Mouse (Mus musculus) kidney, adult 2 months (tissue): ENCODE results near the gene Mgat4a. TPM values are rescaled to one million over a fixed set of nuclear protein-coding genes. Genes with fewer than 3 reads are reported as not detected.
A peak's percentile ranks its signal among the peaks of the same experiment; 100 is the strongest.

Source experiments
- DNase-seq: peaks from one replicate; pipeline ENCODE4 v3.0.0; 2021
- H3K27ac ChIP-seq: fragments of 200-500 bp; 2 replicates; pipeline ENCODE4 v1.5.1; 2012; ENCODE audit warnings: low read depth, low read length, control low read depth, inconsistent platforms; ENCODE audit not compliant: insufficient read depth
- H3K27me3 ChIP-seq: fragments of 200-500 bp; replicated peaks from 2 replicates; pipeline ENCODE4 v1.6.1; 2012; ENCODE audit warnings: mild to moderate bottlenecking, moderate library complexity, low read length, inconsistent platforms; ENCODE audit not compliant: control insufficient read depth, insufficient read depth
- H3K36me3 ChIP-seq: fragments of 200-500 bp; 2 replicates; pipeline ENCODE4 v1.6.1; 2012; ENCODE audit warnings: mild to moderate bottlenecking, moderate library complexity, low read length, inconsistent platforms; ENCODE audit not compliant: control insufficient read depth, insufficient read depth
- H3K4me1 ChIP-seq: fragments of 200-500 bp; 2 replicates; pipeline ENCODE4 v1.6.1; 2011; ENCODE audit warnings: low read length; ENCODE audit not compliant: control insufficient read depth, insufficient read depth
- H3K4me3 ChIP-seq: fragments of 200-500 bp; 2 replicates; pipeline ENCODE4 v1.5.1; 2011; ENCODE audit warnings: mild to moderate bottlenecking, low read depth, low read length, control low read depth; ENCODE audit not compliant: insufficient read depth
- CTCF ChIP-seq: fragments of 200-500 bp; conservative IDR thresholded peaks from 2 replicates; pipeline ENCODE4 v1.5.1; 2011; ENCODE audit warnings: low read depth, mild to moderate bottlenecking, control low read depth, low read length, moderate library complexity, mixed read lengths; ENCODE audit not compliant: insufficient read depth, insufficient read length
- POLR2A ChIP-seq: fragments of 200-500 bp; IDR thresholded peaks from one replicate; pipeline ENCODE4 v1.6.1; 2011; ENCODE audit warnings: low read depth, low read length, control low read depth
- WGBS: fragments of 180-500 bp; shearing (Covaris S2); methylation state at CpG from one replicate; pipeline ENCODE4 v1.1.7; 2018; 5-methylcytosine and 5-hydroxymethylcytosine counted together
- polyA plus RNA-seq: library from polyadenylated mRNA; depleted of rRNA; stranded (reverse); fragments of >200 nt; gene quantifications from 2 replicates; pipeline ENCODE4 v1.2.3, GENCODE M21; 2012

The Mgat4a gene
- polyA plus RNA-seq, 1 experiment = 12.8 TPM

DNA sequence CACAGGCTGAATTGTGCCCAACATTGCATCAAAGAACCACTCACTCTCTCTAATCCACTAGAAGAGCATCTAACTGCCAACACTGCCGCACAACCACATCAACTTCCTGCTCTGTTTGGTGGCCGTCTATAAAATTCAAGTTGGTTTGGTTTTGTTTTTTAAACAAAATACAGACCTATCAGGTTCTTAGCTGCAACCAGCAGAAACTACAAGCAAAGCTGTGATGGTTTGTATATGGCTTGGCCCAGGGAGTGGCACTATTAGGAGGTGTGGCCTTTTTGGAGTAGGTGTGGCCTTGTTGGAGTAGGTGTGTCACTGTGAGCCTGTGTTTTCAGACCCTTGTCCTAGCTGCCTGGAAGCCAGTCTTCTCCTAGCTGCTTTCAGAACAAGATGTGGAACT, 59.5 kb downstream of the Mgat4a start:
- no peaks in the 10 kb centered on the region for H3K4me1 ChIP-seq
- H3K27me3 ChIP-seq = no peaks in the 10 kb centered on the region
- H3K4me3 ChIP-seq = no peak overlapping the region
- DNase-seq = no peak
- no peak overlapping the region for H3K27ac ChIP-seq
- TF ChIP-seq POLR2A (no peak), CTCF (no peak)
- H3K36me3 ChIP-seq = no peaks in the 10 kb centered on the region
- 93% methylated on average over 2 of the region's 2 CpGs for WGBS

DNA sequence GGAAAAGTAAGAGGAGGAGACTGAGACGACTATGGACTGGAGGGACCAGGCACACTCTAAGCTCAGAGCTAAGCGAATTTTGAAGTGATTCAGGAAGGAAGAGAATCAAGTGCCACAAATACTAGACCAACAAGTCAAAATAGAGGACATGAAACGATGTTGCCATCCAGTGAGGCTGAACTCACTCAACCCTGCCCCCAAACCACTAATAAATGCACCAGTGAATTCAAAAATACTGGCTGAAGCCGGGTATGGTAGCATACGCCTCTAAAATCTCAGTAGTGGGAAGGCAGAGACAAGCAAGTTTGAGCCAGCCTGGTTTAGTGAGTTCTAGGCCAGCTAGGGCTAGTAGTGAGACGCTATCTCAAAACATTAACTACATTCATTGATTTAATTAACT, 60.1 kb downstream of the Mgat4a start:
- Histone ChIP-seq H3K27ac (no peak overlapping the region), H3K4me3 (no peak overlapping the region), H3K4me1 (no peaks in the 10 kb centered on the region), H3K27me3 (no peaks in the 10 kb centered on the region), H3K36me3 (no peaks in the 10 kb centered on the region)
- WGBS = 71% methylated on average over 6 of the region's 6 CpGs
- no peak for TF ChIP-seq POLR2A
- TF ChIP-seq CTCF = no peak
- no peak for DNase-seq

GRCm38 (mm10) chr1:37479759-37480158, 61.1 kb downstream of the Mgat4a start:
- H3K27ac ChIP-seq = no peak overlapping the region
- H3K4me1 ChIP-seq = no peaks in the 10 kb centered on the region
- 85% methylated on average over 8 of the region's 8 CpGs for WGBS
- no peak for TF ChIP-seq POLR2A
- TF ChIP-seq CTCF = no peak
- no peak for DNase-seq
- no peaks in the 10 kb centered on the region for H3K27me3 ChIP-seq
- no peak overlapping the region for H3K4me3 ChIP-seq
- H3K36me3 ChIP-seq = no peaks in the 10 kb centered on the region

DNA sequence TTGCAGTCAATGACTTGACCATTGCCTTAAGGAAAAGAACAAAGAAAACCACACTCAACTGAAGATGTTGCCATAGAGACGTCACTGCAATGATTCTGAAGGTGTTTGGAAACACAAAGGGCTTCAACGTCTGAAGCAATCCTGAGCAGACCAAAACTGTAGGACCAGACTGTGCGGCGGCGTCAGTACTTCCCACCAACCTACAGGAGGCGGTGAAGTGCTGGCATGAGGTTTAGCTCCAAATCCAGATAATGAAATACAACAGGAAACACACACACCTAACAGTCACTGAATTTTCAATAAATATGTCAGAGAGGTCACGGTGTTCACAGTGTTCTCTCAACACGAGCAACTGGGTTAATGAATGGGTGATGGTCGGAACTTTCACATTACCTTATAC, 61.7 kb downstream of the Mgat4a start:
- 78% methylated on average over 9 of the region's 9 CpGs for WGBS
- no peak for DNase-seq
- Histone ChIP-seq H3K36me3 (no peaks in the 10 kb centered on the region), H3K4me3 (no peak overlapping the region), H3K27ac (no peak overlapping the region), H3K4me1 (no peaks in the 10 kb centered on the region), H3K27me3 (no peaks in the 10 kb centered on the region)
- TF ChIP-seq CTCF (peak; percentile 44; the same call in 1 of the 2 replicates), POLR2A (no peak)

DNA sequence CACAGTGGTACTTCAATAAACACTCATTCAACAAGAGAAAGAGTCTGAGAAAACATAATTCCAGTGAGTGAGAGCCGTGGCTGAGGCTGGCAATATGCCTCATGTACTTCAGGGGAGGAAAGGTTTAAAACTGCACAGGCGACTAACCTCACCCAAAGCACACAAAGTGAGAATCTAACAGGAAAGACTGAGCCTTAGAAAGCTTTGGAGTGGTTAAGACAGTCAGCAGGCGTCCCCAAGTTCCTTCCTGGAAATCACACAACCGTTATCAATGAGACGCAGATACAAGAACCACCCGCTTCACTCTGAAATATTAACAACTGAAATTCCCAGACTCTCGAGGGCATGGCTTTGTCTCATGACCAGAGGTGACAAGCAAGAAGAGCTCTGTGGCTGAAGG, 62.4 kb downstream of the Mgat4a start:
- H3K27me3 ChIP-seq = no peaks in the 10 kb centered on the region
- H3K4me3 ChIP-seq = no peak overlapping the region
- no peak for DNase-seq
- 61% methylated on average over 7 of the region's 7 CpGs for WGBS
- no peaks in the 10 kb centered on the region for H3K36me3 ChIP-seq
- H3K27ac ChIP-seq = no peak overlapping the region
- no peaks in the 10 kb centered on the region for H3K4me1 ChIP-seq
- TF ChIP-seq POLR2A (no peak), CTCF (no peak)

DNA sequence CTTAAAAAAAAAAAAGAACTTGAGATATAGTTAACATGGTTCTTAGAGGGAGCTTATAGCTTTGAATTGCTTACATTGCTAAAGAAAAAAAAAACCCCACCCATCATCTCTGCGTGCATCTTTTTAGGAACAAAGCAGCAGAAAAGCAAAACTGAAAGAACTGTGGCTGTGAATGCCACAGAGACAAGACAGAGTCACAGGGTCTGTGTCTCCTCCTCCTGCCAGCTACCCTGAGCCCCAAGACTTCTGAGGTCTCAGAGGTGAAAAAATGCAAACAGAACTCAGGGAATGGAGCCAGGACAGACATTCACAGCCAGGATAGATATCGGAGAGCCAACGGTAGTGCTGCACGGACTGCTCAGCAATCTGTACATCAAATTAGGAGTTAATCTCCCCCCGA, 62.9 kb downstream of the Mgat4a start:
- Histone ChIP-seq H3K4me3 (no peak overlapping the region), H3K4me1 (no peaks in the 10 kb centered on the region), H3K27ac (no peak overlapping the region), H3K27me3 (no peaks in the 10 kb centered on the region), H3K36me3 (no peaks in the 10 kb centered on the region)
- TF ChIP-seq CTCF (no peak), POLR2A (no peak)
- no peak for DNase-seq
- 68% methylated on average over 5 of the region's 5 CpGs for WGBS

DNA sequence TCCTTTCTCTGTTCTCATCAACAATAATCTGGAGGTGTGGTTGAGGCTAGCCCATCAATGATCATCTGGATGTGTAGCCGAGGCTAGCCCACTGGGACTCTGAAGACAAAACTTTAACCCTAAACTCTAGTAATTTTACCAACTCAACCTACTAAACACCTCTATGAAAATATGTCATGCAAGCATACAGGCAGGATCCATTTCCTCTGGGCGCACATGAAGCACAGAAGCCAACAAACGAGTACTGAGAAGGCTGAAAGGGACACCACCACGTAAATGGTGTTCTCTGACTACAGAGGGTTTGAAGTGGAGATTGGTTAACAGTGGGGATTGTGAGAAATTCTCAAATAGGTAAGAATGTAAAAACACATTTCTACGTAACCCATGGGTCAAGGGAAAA, 63.6 kb downstream of the Mgat4a start:
- no peaks in the 10 kb centered on the region for H3K36me3 ChIP-seq
- 93% methylated on average over 5 of the region's 5 CpGs for WGBS
- DNase-seq = no peak
- TF ChIP-seq CTCF (no peak), POLR2A (no peak)
- no peaks in the 10 kb centered on the region for H3K4me1 ChIP-seq
- no peak overlapping the region for H3K4me3 ChIP-seq
- no peaks in the 10 kb centered on the region for H3K27me3 ChIP-seq
- H3K27ac ChIP-seq = no peak overlapping the region

GRCm38 (mm10) chr1:37475312-37475711, 65.5 kb downstream of the Mgat4a start:
- DNase-seq = no peak
- TF ChIP-seq CTCF = no peak
- TF ChIP-seq POLR2A = no peak
- H3K36me3 ChIP-seq = no peaks in the 10 kb centered on the region
- H3K27me3 ChIP-seq = no peaks in the 10 kb centered on the region
- WGBS = 95% methylated on average over 3 of the region's 3 CpGs
- no peaks in the 10 kb centered on the region for H3K4me1 ChIP-seq
- H3K27ac ChIP-seq = no peak overlapping the region
- no peak overlapping the region for H3K4me3 ChIP-seq
